Mouse (Mus musculus) skeletal muscle tissue, adult 2 months (tissue): ENCODE results near the gene Mb.

Source experiments
- DNase-seq: peaks from one replicate; pipeline ENCODE4 v3.0.0-alpha.2; 2012; ENCODE audit warnings: low read depth, low spot score

The Mb gene

GRCm38 (mm10) chr15:76982745-76983144 is 67.7 kb downstream of the Mb start:
- peak; percentile 25 for DNase-seq

GRCm38 (mm10) chr15:76979799-76980198 is 70.7 kb downstream of the Mb start:
- no peak for DNase-seq

DNA sequence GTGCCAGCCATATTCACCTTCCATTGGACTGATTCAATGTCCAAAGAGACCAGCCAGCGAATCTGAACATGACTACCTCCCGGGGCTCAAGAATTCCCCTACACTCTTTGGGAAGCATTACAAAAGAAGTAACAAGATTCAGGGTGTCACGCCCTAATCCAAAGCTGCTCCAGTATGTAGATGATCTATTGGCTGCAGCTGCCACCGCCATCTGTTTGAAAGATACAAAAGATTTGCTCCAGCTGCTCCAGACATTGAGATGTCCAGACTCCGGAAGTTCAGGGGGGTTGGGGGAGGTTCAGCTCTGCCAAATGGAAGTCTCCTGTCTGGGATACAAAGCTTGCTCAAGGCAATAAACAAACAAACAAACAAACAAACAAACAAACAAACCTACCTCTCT is 73.9 kb downstream of the Mb start:
- no peak for DNase-seq

DNA sequence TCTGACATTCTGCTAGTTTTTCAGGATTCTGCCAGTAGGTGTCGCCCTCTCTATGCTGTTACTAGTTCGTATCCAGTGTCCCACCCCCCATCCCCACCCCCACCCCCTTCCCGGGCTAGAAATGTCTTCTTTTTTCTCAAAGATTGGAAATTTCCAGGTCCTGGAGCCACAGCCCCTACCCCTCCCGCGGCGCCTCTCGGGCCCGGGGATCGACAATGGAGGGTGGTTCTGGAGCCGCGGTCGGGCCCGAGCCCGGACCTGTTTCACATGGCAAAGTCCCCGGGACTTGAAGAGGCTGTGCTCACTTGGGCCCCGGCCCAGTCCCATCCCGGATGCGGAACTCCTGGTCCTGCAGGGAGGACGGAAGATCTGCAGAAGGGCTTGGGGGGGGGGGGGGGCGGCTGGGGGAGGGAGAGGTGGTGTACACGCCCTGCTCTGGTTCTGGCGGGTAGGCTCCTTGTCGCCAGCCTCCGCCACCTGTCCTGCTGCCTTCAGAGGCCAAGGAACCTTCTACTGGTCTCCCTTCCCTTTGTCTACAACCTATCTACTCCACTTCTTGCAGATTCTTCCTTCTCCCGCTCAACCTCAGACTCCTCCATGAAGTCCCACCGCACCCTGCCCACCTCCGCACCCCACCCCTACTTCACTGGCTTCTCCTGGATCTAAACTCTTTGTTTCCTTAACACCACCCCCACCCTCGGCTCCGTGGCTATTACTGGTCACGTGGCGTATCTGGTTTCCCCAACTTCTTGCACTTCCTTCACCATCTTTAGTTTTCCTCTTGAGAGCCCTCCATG is 76.4 kb downstream of the Mb start:
- peak; percentile 74 for DNase-seq

DNA sequence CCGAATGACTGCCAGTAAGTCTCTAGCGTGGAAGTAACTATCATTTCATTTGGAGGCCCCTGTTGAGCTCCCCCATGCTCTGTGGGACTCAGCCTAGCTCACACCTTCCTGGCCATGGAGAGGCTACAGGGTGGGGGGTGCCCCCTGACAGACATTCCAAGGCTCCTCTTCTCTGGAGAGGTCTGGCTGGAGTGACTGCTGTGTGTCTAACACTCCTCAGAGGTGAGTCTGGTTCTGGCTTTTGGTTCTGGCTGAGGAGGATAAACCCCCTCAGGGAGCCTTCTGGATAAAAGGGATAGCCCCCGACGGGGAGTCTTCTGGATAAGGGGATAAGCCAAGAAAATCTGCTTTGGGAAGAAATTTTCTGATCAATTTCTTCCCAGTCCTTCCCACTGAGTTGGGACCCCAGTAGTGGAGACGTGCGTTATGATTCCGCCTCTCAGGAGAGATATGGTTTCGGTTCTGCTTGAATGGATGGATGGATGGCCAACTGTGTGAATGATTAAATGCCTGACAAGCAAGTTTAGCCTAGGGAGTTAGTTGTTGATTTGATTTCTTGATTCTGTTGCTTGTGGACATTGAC is 77.1 kb downstream of the Mb start:
- DNase-seq, result no peak

- no peak for DNase-seq
Observed at GRCm38 (mm10) chr15:76972661-76973060, 77.8 kb downstream of the Mb start.
